Mouse (Mus musculus): ENCODE data around the gene Amz2.

GRCm38 (mm10) chr11:109494890-109495770 lies 69.4 kb downstream of the Amz2 start:
- no peak for TF ChIP-seq CTCF (IDR thresholded peaks at IDR 0.05)
- TF ChIP-seq POLR2A (IDR thresholded peaks at IDR 0.05; ENCODE audit: insufficient read depth, low read depth, low read length) = no peak
- no peak for TF ChIP-seq EP300 (IDR thresholded peaks at IDR 0.05; ENCODE audit: insufficient read depth, low read depth, low read length)

Data from heart, adult 2 months (tissue).